Mouse (Mus musculus): ENCODE measurements at regions not wholly inside any gene's neighbourhood (a gene's known extent, or its start where the extent isn't known, plus 50 kb on each side); places are given as distances from the start of the nearest gene placed in this dataset.
"Not testable (repeated sequence)": the region's sequence is repeated elsewhere in the genome, so short reads cannot be mapped to it uniquely, and the experiment has no call there.

GRCm38 (mm10) chr4:10670846-10671428 lies 203.4 kb upstream of the 2610301B20Rik start:
- no peak for DNase-seq (ENCODE audit: low read depth, low spot score)

GRCm38 (mm10) chr4:10691086-10691485 lies 183.2 kb upstream of the 2610301B20Rik start:
- no peak for DNase-seq (ENCODE audit: low read depth, low spot score)

GRCm38 (mm10) chr4:10692860-10693259 lies 181.4 kb upstream of the 2610301B20Rik start:
- DNase-seq (ENCODE audit: low read depth, low spot score) = no peak

GRCm38 (mm10) chr4:10693446-10694105 lies 180.7 kb upstream of the 2610301B20Rik start:
- DNase-seq (ENCODE audit: low read depth, low spot score) = no peak

- peak; percentile 3 for DNase-seq (ENCODE audit: low read depth, low spot score)
Measured at GRCm38 (mm10) chr4:10694106-10694748, 180.1 kb upstream of the 2610301B20Rik start.

- no peak for DNase-seq (ENCODE audit: low read depth, low spot score)
Measured at GRCm38 (mm10) chr4:10697225-10697836, 177.0 kb upstream of the 2610301B20Rik start.

- DNase-seq (ENCODE audit: low read depth, low spot score) = no peak
Measured at GRCm38 (mm10) chr4:10698637-10699036, 175.7 kb upstream of the 2610301B20Rik start.

- no peak for DNase-seq (ENCODE audit: low read depth, low spot score)
Measured at GRCm38 (mm10) chr4:10701479-10701878, 172.8 kb upstream of the 2610301B20Rik start.

GRCm38 (mm10) chr4:10703212-10703611 lies 171.1 kb upstream of the 2610301B20Rik start:
- no peak for DNase-seq (ENCODE audit: low read depth, low spot score)

GRCm38 (mm10) chr4:10707016-10707657 lies 167.2 kb upstream of the 2610301B20Rik start:
- no peak for DNase-seq (ENCODE audit: low read depth, low spot score)

GRCm38 (mm10) chr4:10707658-10708056 lies 166.6 kb upstream of the 2610301B20Rik start:
- no peak for DNase-seq (ENCODE audit: low read depth, low spot score)

GRCm38 (mm10) chr4:10711939-10712533 lies 162.3 kb upstream of the 2610301B20Rik start:
- no peak for DNase-seq (ENCODE audit: low read depth, low spot score)

- DNase-seq (ENCODE audit: low read depth, low spot score) = no peak
Measured at GRCm38 (mm10) chr4:10723341-10723740, 151.0 kb upstream of the 2610301B20Rik start.

- DNase-seq (ENCODE audit: low read depth, low spot score) = no peak
Measured at GRCm38 (mm10) chr4:10727894-10728293, 146.4 kb upstream of the 2610301B20Rik start.

- DNase-seq (ENCODE audit: low read depth, low spot score) = no peak
Measured at GRCm38 (mm10) chr4:10745207-10745606, 129.1 kb upstream of the 2610301B20Rik start.

- DNase-seq (ENCODE audit: low read depth, low spot score) = no peak
Measured at GRCm38 (mm10) chr4:10748816-10749215, 125.5 kb upstream of the 2610301B20Rik start.

GRCm38 (mm10) chr4:10750377-10751062 lies 123.8 kb upstream of the 2610301B20Rik start:
- DNase-seq (ENCODE audit: low read depth, low spot score) = not testable (repeated sequence)

GRCm38 (mm10) chr4:10753176-10753575 lies 121.1 kb upstream of the 2610301B20Rik start:
- peak; percentile 3 for DNase-seq (ENCODE audit: low read depth, low spot score)

GRCm38 (mm10) chr4:10759491-10759890 lies 114.8 kb upstream of the 2610301B20Rik start:
- no peak for DNase-seq (ENCODE audit: low read depth, low spot score)

GRCm38 (mm10) chr4:10767676-10768075 lies 106.6 kb upstream of the 2610301B20Rik start:
- no peak for DNase-seq (ENCODE audit: low read depth, low spot score)

Data from CD4-positive, CD25-positive, alpha-beta regulatory T cell, adult 2 months (primary cell).